Comparison of ENCODE assay signal across 13 mouse cellular contexts in the genomic region with DNA sequence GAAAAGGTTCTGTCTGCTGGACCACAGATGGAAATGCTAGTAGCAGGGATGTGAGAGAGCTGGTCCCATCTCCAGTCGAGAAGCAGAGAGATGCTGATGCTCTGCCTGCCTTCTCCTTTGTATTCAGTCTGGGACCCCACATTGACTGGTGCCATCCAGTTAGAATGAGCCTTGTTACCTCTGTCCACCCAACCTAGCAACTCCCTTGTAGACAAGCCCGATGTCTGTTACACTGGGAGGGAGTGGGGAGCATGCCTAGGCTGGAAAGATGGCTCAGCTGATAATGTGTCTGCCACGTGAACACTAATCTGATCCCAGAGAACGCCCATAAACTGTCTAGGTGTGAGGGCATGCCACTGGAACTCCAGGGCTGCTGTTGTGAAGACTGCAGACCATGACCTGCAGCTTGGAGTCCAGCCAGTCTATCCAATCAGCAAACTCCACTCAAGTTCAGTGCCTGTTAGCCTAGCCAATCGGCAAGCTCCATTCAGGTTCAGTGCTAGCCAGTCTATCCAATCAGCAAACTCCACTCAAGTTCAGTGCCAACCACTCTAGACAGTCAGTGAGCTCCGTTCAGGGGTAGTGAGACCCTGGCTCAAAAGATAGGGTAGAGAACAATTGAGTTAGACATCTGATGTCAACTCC. TPM values are rescaled to one million over a fixed set of nuclear protein-coding genes. Genes with fewer than 3 reads are reported as not detected.
DNase-seq lines count a peak whose midpoint lies in the region; ATAC-seq and TF ChIP-seq lines count a peak whose summit lies in the region.
"Had no signal": no experiment of that assay in that cellular context is flagged by ENCODE, and none has a peak within 500 bp of the region (broad histone marks: within the 10 kb centered on the region; RNA-seq: fewer than 3 reads in every experiment).

No protein-coding gene starts in this region.

- H3K27ac ChIP-seq in heart, embryonic 13.5 days (replicated peaks): peak overlapping the region; percentile 20
- no peak overlapping the region for H3K27ac ChIP-seq in stomach, postnatal 0 days (replicated peaks)

- no peak for TF ChIP-seq EP300 in stomach, postnatal 0 days (optimal IDR thresholded peaks at IDR 0.05)

- TF ChIP-seq CTCF in stomach, postnatal 0 days (IDR thresholded peaks at IDR 0.05; ENCODE audit: low read depth): no peak

- no peaks in the 10 kb centered on the region for H3K9me3 ChIP-seq in heart, embryonic 13.5 days
- no peaks in the 10 kb centered on the region for H3K9me3 ChIP-seq in stomach, postnatal 0 days (ENCODE audit: control insufficient read depth, low read length)

- H3K27me3 ChIP-seq in heart, embryonic 13.5 days (replicated peaks): no peaks in the 10 kb centered on the region
- H3K27me3 ChIP-seq in stomach, postnatal 0 days (ENCODE audit: control insufficient read depth, insufficient read depth, low read length): no peaks in the 10 kb centered on the region

- DNase-seq in heart, postnatal 25 days (ENCODE audit: low spot score): no peak
- DNase-seq in lung, postnatal 10 days: peak; percentile 23
- no peak for DNase-seq in lung, postnatal 25 days (ENCODE audit: low spot score)
- peak; percentile 52 for DNase-seq in R1 (ENCODE audit: low read depth, low spot score)
- no peak for DNase-seq in stomach, postnatal 0 days (ENCODE audit: low spot score)
- no peak for DNase-seq in embryo, embryonic 10.5 days (ENCODE audit: low spot score)
- no peak for DNase-seq in left cerebral cortex, postnatal 14 days (ENCODE audit: low spot score in 2 of 2)

- peaks cover 27% of the 10 kb centered on the region for H3K36me3 ChIP-seq in heart, embryonic 13.5 days
- H3K36me3 ChIP-seq in stomach, postnatal 0 days (ENCODE audit: control insufficient read depth, insufficient read depth, low read length): 0 out of 2 replicates have a peak, but pooled peaks cover 3% of the 10 kb centered on the region

- WGBS in heart, embryonic 13.5 days: 72% methylated on average over 6 of the region's 6 CpGs
- 71% methylated on average over 6 of the region's 6 CpGs for WGBS in stomach, postnatal 0 days

- intact Hi-C loops in heart, postnatal 25 days (cut with DNase I): loop anchor here (5.0 kb wide), 2 partner anchors 114 to 181 kb away; no protein-coding TSS in a partner anchor
- intact Hi-C loops in left cerebral cortex, postnatal 14 days (cut with DNase I): loop anchor here (2.0 kb wide), 1 partner anchor 100 kb away; no protein-coding TSS in a partner anchor

- no peak overlapping the region for H3K4me3 ChIP-seq in heart, embryonic 13.5 days
- no peak overlapping the region for H3K4me3 ChIP-seq in stomach, postnatal 0 days (ENCODE audit: low read depth, low read length)
- H3K4me3 ChIP-seq: erythroblast, embryonic 14.5 days had no signal

- no peak overlapping the region for H3K9ac ChIP-seq in heart, embryonic 13.5 days
- H3K9ac ChIP-seq in stomach, postnatal 0 days (ENCODE audit: low read length): no peak overlapping the region

- H3K4me2 ChIP-seq in heart, embryonic 13.5 days: no peak overlapping the region
- no peak overlapping the region for H3K4me2 ChIP-seq in stomach, postnatal 0 days (replicated peaks; ENCODE audit: low read depth)

- H3K4me1 ChIP-seq in heart, embryonic 13.5 days: peaks cover 11% of the 10 kb centered on the region
- 0 out of 2 replicates have a peak, but pooled peaks cover 2% of the 10 kb centered on the region for H3K4me1 ChIP-seq in stomach, postnatal 0 days (replicated peaks; ENCODE audit: control insufficient read depth, insufficient read depth)

- no peak; the same call in 1 of the 2 replicates for ATAC-seq in heart, embryonic 13.5 days (ENCODE audit: extremely low read depth, insufficient number of reproducible peaks, low FRiP score, low TSS enrichment)
- ATAC-seq in stomach, postnatal 0 days (ENCODE audit: low FRiP score, low TSS enrichment): peak; percentile 51; the same call in 1 of the 2 replicates

RNA-seq across cellular contexts. Expression of a gene that starts 1.3 kb away (rescaled TPM):
- polyA plus RNA-seq in heart, embryonic 13.5 days (2015; fragmentation: Nextera tagmentation; extraction: Ambion mirVana): not detected in 2 replicates
- not detected for total RNA-seq in heart, postnatal 25 days (2021)
- not detected in 2 replicates for polyA plus RNA-seq in stomach, postnatal 0 days (2015; fragmentation: Nextera tagmentation; extraction: Ambion mirVana)
- not detected for total RNA-seq in left cerebral cortex, postnatal 14 days (2021)
- total RNA-seq: left cerebral cortex, postnatal 25 days had no signal
- polyA plus RNA-seq: erythroblast, embryonic 14.5 days; large intestine, adult 2 months; midbrain, embryonic 16.5 days; small intestine, adult 2 months had no signal

RNA-seq across cellular contexts. Expression of a gene that starts 30.8 kb away (rescaled TPM):
- not detected in 2 replicates for polyA plus RNA-seq in heart, embryonic 13.5 days (2015; fragmentation: Nextera tagmentation; extraction: Ambion mirVana)
- not detected for total RNA-seq in heart, postnatal 25 days (2021)
- polyA plus RNA-seq in stomach, postnatal 0 days (2015; fragmentation: Nextera tagmentation; extraction: Ambion mirVana): not detected in 2 replicates
- not detected for total RNA-seq in left cerebral cortex, postnatal 14 days (2021)
- total RNA-seq: left cerebral cortex, postnatal 25 days had no signal
- polyA plus RNA-seq: erythroblast, embryonic 14.5 days; large intestine, adult 2 months; midbrain, embryonic 16.5 days; small intestine, adult 2 months had no signal

Comparison
In these comparisons a context has a peak if more than half of its experiments do, and no peak if none do; other contexts are left out.
1. DNase-seq: peak in lung, postnatal 10 days (single experiment) and R1 (single experiment); none in heart, postnatal 25 days (single experiment), lung, postnatal 25 days (single experiment), stomach, postnatal 0 days (single experiment), embryo, embryonic 10.5 days (single experiment) and left cerebral cortex, postnatal 14 days (0 of 2).